Mouse (Mus musculus): ENCODE measurements around the gene Qrsl1. TPM values are rescaled to one million over a fixed set of nuclear protein-coding genes. Genes with fewer than 3 reads are reported as not detected.

Gene Qrsl1
- polyA plus RNA-seq, 1 experiment: 5.0 TPM

GRCm38 (mm10) chr10:43845442-43845841, 56.1 kb downstream of the Qrsl1 start:
- H3K27me3 ChIP-seq (ENCODE audit: control insufficient read depth, insufficient read depth, low read length): no peaks in the 10 kb centered on the region
- TF ChIP-seq CTCF (IDR thresholded peaks at IDR 0.05; ENCODE audit: extremely low read depth, insufficient read length, insufficient replicate concordance, low read depth, low read length) (no peak), POLR2A (IDR thresholded peaks at IDR 0.05; ENCODE audit: low read depth, low read length) (no peak)
- no peak overlapping the region for H3K27ac ChIP-seq (ENCODE audit: insufficient read depth, low read depth, low read length)
- WGBS: 84% methylated on average over 3 of the region's 3 CpGs
- H3K4me1 ChIP-seq (ENCODE audit: control insufficient read depth, insufficient read depth, insufficient read length, low read length): no peaks in the 10 kb centered on the region
- no peak overlapping the region for H3K4me3 ChIP-seq (ENCODE audit: low read depth, low read length)
- H3K36me3 ChIP-seq (ENCODE audit: control insufficient read depth, insufficient read depth, low read length): no peaks in the 10 kb centered on the region

GRCm38 (mm10) chr10:43841441-43841840, 60.1 kb downstream of the Qrsl1 start:
- no peaks in the 10 kb centered on the region for H3K27me3 ChIP-seq (ENCODE audit: control insufficient read depth, insufficient read depth, low read length)
- no peak overlapping the region for H3K4me3 ChIP-seq (ENCODE audit: low read depth, low read length)
- no peaks in the 10 kb centered on the region for H3K36me3 ChIP-seq (ENCODE audit: control insufficient read depth, insufficient read depth, low read length)
- H3K27ac ChIP-seq (ENCODE audit: insufficient read depth, low read depth, low read length): no peak overlapping the region
- no peak for TF ChIP-seq CTCF (IDR thresholded peaks at IDR 0.05; ENCODE audit: extremely low read depth, insufficient read length, insufficient replicate concordance, low read depth, low read length)
- TF ChIP-seq POLR2A (IDR thresholded peaks at IDR 0.05; ENCODE audit: low read depth, low read length): no peak
- WGBS: 89% methylated on average over 5 of the region's 5 CpGs
- no peaks in the 10 kb centered on the region for H3K4me1 ChIP-seq (ENCODE audit: control insufficient read depth, insufficient read depth, insufficient read length, low read length)

- no peak overlapping the region for H3K4me3 ChIP-seq (ENCODE audit: low read depth, low read length)
- 55% methylated on average over 5 of the region's 5 CpGs for WGBS
- no peaks in the 10 kb centered on the region for H3K27me3 ChIP-seq (ENCODE audit: control insufficient read depth, insufficient read depth, low read length)
- TF ChIP-seq POLR2A (IDR thresholded peaks at IDR 0.05; ENCODE audit: low read depth, low read length) (no peak), CTCF (IDR thresholded peaks at IDR 0.05; ENCODE audit: extremely low read depth, insufficient read length, insufficient replicate concordance, low read depth, low read length) (no peak)
- no peak overlapping the region for H3K27ac ChIP-seq (ENCODE audit: insufficient read depth, low read depth, low read length)
- H3K4me1 ChIP-seq (ENCODE audit: control insufficient read depth, insufficient read depth, insufficient read length, low read length): 0 out of 2 replicates have a peak, but pooled peaks cover 2% of the 10 kb centered on the region
- H3K36me3 ChIP-seq (ENCODE audit: control insufficient read depth, insufficient read depth, low read length): no peaks in the 10 kb centered on the region
Measured at GRCm38 (mm10) chr10:43832868-43833267, 68.7 kb downstream of the Qrsl1 start.

GRCm38 (mm10) chr10:43830251-43831018, 71.1 kb downstream of the Qrsl1 start:
- Histone ChIP-seq H3K4me3 (ENCODE audit: low read depth, low read length) (peak overlapping the region; percentile 36; the same call in 1 of the 2 replicates), H3K27me3 (ENCODE audit: control insufficient read depth, insufficient read depth, low read length) (no peaks in the 10 kb centered on the region), H3K36me3 (ENCODE audit: control insufficient read depth, insufficient read depth, low read length) (no peaks in the 10 kb centered on the region), H3K27ac (ENCODE audit: insufficient read depth, low read depth, low read length) (no peak overlapping the region), H3K4me1 (ENCODE audit: control insufficient read depth, insufficient read depth, insufficient read length, low read length) (0 out of 2 replicates have a peak, but pooled peaks cover 2% of the 10 kb centered on the region)
- no peak for TF ChIP-seq POLR2A (IDR thresholded peaks at IDR 0.05; ENCODE audit: low read depth, low read length)
- no peak for TF ChIP-seq CTCF (IDR thresholded peaks at IDR 0.05; ENCODE audit: extremely low read depth, insufficient read length, insufficient replicate concordance, low read depth, low read length)
- WGBS: 30% methylated on average over 17 of the region's 17 CpGs

GRCm38 (mm10) chr10:43828686-43829015, 72.9 kb downstream of the Qrsl1 start:
- WGBS: 97% methylated on average over 10 of the region's 10 CpGs
- Histone ChIP-seq H3K4me1 (ENCODE audit: control insufficient read depth, insufficient read depth, insufficient read length, low read length) (0 out of 2 replicates have a peak, but pooled peaks cover 2% of the 10 kb centered on the region), H3K36me3 (ENCODE audit: control insufficient read depth, insufficient read depth, low read length) (no peaks in the 10 kb centered on the region), H3K27me3 (ENCODE audit: control insufficient read depth, insufficient read depth, low read length) (no peaks in the 10 kb centered on the region), H3K4me3 (ENCODE audit: low read depth, low read length) (no peak overlapping the region), H3K27ac (ENCODE audit: insufficient read depth, low read depth, low read length) (no peak overlapping the region)
- no peak for TF ChIP-seq CTCF (IDR thresholded peaks at IDR 0.05; ENCODE audit: extremely low read depth, insufficient read length, insufficient replicate concordance, low read depth, low read length)
- TF ChIP-seq POLR2A (IDR thresholded peaks at IDR 0.05; ENCODE audit: low read depth, low read length): no peak

- Histone ChIP-seq H3K27me3 (ENCODE audit: control insufficient read depth, insufficient read depth, low read length) (no peaks in the 10 kb centered on the region), H3K4me3 (ENCODE audit: low read depth, low read length) (no peak overlapping the region), H3K27ac (ENCODE audit: insufficient read depth, low read depth, low read length) (no peak overlapping the region), H3K36me3 (ENCODE audit: control insufficient read depth, insufficient read depth, low read length) (no peaks in the 10 kb centered on the region), H3K4me1 (ENCODE audit: control insufficient read depth, insufficient read depth, insufficient read length, low read length) (0 out of 2 replicates have a peak, but pooled peaks cover 2% of the 10 kb centered on the region)
- no peak for TF ChIP-seq CTCF (IDR thresholded peaks at IDR 0.05; ENCODE audit: extremely low read depth, insufficient read length, insufficient replicate concordance, low read depth, low read length)
- no peak for TF ChIP-seq POLR2A (IDR thresholded peaks at IDR 0.05; ENCODE audit: low read depth, low read length)
- 88% methylated on average over 10 of the region's 10 CpGs for WGBS
Measured at GRCm38 (mm10) chr10:43827958-43828685, 73.4 kb downstream of the Qrsl1 start.
